Mouse (Mus musculus) erythroid progenitor cell, adult 5-6 weeks (primary cell): Measurements from ENCODE around the gene Hck. TPM values are rescaled to one million over a fixed set of nuclear protein-coding genes. Genes with fewer than 3 reads are reported as not detected.

ENCODE experiments used
- ATAC-seq: replicated peaks from 2 replicates; pipeline ENCODE4 v1.8.0; 2016; ENCODE audit warnings: moderate number of reproducible peaks, mild to moderate bottlenecking, moderate TSS enrichment, inconsistent platforms; ENCODE audit not compliant: poor library complexity, low FRiP score, severe bottlenecking
- total RNA-seq, 2 experiments: library from RNA; stranded (forward) in 1 of 2; stranded (reverse) in 1 of 2; fragments of 150-400 nt in 1 of 2; fragments of 186-747, 209-891 nt in 1 of 2; gene quantifications; 2 replicates each; pipeline versions ENCODE4 v1.2.3 to v1.2.4; 2015 to 2017; ENCODE audit warnings: low replicate concordance in 2 of 2

The Hck gene
- total RNA-seq, 2 experiments from 2014 or later: 36.5 to 38.2 TPM

DNA sequence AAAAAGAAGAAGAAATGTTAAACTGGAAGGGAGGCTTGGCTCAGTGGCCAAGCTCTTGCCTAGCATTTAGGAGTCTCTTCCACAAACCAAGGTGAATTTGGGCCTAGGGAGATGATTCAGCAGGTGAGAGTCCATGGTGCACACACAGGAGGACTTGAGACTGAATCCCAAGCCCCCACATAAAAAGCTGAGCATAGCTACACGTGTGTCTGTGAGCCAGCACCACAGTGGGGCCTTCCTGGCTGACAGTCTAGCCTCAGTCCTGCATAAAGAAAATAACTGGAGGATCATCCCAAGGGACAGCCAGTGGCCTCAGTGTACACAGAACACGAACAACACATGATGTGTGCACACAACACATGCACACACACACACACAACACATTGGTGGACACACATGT is 19.0 kb upstream of the Hck start:
- no peak for ATAC-seq

DNA sequence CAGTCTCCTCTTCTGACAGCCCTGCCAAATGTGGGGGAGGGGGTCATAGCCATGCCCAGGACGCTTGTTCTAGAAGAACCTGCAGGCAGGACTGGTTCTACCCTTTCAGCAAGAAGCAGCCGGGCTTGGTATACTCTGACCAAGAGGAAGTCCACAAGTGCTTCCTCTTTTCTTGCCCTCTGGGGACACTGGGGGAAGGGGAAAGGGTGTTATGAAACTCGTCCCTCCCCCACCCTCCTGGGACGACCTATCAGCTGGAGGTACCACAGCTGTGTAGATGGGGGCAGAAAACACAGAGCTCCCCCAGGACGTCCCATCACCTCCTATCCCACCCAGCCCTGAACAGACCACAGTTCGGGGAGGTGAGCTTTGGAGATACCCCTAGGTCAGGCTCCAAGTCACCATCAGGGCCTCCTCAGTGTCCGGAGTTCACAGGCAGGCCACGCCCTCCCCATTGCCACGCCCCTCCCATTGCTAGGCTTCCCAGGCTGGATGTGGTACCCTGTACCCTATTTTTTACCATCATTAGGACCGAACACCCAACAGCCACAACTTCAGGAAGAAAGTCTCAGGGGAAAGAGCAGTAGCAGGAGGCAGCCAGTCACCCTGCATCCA is 17.6 kb upstream of the Hck start:
- no peak for ATAC-seq

DNA sequence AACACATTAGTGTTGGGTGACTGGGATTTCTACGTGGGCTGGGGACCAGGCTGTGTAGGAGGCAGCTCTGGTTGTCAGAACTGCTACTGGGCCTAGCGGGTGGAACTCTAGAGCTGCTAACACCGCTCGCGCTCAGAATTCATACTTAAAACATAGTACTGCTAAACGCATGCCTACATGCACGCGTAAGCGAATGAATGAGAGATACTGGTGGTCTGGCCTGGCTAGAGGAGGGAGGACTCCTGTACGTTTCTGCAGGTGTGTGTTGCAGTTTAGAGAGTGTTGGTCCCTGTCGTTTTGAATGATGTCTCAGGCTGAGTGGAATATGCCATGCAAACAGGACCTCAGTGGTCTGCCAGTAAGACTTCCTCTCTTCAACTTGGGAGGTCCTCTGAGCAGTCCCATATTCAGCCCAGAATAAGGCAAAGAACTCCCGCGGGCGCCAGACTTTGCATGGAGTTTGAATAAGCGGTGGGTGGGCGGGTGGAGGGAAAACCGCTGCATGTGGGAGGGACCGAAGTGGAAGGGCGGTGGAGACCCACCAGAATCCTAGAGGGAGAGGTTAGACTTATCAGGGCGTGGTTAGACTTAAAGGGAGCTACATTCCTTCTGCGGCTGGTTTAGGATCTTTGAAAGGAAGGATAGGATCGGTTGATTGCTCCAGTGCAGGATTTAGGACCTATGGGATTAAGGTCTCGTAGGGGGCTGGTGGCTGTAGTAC is 1.1 kb upstream of the Hck start:
- no peak for ATAC-seq

DNA sequence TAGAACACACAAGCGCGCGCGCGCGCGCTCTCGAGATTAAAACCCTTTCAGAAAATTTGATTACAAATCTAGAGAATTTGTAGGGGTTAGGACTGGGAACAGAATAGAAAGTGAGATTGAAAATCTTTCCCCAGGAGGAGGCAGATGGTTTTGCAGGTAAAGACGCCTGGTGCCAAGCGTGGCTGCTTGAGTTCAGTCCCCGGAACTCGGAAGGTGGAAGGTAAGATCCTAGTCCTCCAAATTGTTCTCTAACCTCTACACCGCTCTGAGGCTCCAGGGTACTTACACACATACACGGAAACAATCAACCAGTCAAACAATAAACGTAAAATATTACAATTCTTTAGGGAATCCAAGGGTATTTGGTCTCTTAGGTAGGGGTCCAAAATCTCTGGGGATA is 466 bp upstream of the Hck start:
- no peak for ATAC-seq

DNA sequence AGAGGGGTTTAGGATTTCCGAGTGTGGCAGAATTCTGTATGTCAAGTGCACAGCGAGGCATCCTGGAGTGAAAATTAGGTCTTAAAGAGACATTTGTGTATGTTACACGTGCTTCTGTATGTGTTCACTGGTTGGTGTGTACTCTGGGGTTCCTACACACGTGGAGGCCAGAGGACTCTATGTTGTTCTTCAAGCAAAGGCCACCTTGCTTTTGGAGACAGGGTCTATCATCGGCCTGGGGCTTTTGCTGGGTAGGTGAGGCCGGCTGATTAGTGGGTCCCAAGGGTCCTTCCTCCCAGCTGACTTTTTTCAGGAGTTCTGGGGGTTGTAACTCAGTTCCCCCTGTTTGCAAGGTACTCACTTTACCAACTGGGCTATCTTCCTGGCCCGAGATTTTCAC is 1.3 kb downstream of the Hck start:
- no peak for ATAC-seq

DNA sequence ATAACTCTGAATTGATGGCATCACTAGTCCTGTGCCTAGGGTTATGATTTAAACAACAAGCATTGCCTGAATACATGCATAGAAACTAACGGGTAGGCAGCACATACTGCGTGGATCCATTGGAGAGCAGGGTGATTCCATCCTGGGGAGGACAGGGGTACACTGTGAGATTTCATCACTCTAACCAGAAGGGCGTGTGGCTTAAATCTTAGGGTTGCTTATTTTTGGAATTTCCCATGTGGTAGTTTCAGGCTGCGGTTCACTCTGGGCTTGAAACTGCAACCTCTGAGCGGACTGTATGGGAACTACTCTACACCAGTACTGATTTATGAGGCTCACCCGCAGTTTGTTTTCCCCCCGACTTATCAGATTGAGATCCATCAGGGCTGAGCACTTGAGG is 3.0 kb downstream of the Hck start:
- no peak for ATAC-seq

DNA sequence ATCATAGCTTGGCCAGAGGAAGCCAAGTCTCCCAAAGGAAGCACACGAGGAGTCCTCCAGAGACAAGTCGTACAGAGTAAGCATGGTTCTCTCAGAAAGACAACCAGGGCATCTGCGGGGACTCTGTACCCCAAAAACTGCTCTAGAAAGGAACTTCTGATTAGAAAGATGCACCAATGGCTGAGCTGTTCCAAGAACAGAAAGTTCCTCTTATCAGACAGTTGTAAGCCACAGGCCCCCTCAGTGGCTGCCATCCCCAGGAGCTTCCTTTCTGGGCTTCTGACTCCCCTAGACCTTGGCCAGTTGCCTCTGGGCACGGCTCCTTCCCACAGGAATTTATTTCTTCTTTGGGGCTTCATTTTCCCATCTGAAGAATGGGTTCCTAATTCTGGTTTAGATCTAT is 7.4 kb downstream of the Hck start:
- no peak for ATAC-seq

DNA sequence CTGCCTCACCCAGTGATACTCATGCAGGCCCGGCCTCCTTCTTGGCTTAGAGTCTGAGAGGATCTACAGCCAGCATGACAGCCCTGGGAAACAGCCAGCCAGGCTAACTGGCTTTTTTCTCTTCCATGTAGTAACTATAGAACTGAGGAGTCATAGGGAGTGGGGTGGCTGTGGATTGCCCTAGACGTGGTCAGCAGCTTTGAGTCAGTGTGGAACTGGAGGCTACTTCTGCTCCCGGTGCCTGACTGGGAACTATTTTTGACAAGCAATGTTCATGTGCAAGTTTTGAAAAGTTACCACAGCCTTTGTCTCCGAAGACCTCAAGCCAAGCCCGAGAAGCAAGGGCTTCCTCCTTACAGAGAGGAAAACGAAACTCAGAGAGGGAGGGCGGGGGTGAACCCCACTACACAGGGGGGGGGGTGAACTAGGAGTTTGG is 8.8 kb downstream of the Hck start:
- no peak for ATAC-seq

DNA sequence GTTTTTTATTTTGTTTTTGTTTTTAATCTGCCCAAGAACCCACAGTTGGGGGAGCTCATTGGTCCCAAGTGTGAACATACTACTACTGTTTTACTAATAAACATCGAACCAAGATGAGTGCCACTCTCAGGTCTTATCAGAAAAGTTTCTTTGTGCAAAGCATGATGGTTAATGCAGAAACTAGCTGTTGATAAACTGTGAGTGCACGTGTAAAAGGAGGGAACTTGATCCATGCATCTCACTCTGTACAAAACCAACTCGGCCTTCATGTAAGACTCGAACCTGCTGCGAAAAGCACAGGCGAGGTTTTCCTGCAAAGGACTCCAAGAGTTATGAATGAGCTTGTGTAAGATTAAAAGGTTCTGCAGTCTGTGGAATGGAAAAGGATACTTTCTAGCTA is 11.2 kb downstream of the Hck start:
- no peak for ATAC-seq

DNA sequence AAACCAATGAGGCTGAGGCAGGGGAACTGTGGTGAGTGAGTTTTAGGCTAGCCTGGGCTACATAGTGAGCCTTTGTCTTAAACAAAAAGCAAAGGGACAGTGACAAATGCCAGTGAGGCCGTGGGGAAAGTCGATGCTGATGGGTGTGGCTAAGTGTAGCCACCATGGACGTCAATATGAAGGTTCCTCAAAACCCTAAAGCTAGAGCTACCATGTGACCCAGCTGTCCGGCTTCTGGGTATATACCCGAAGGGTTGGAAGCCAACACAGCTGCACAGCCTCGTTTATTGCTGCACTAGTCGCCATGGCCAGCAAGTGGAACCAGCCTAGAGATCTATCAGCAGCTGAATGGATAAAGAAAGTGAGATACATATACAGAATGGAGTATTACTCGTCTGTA is 11.9 kb downstream of the Hck start:
- ATAC-seq: no peak

DNA sequence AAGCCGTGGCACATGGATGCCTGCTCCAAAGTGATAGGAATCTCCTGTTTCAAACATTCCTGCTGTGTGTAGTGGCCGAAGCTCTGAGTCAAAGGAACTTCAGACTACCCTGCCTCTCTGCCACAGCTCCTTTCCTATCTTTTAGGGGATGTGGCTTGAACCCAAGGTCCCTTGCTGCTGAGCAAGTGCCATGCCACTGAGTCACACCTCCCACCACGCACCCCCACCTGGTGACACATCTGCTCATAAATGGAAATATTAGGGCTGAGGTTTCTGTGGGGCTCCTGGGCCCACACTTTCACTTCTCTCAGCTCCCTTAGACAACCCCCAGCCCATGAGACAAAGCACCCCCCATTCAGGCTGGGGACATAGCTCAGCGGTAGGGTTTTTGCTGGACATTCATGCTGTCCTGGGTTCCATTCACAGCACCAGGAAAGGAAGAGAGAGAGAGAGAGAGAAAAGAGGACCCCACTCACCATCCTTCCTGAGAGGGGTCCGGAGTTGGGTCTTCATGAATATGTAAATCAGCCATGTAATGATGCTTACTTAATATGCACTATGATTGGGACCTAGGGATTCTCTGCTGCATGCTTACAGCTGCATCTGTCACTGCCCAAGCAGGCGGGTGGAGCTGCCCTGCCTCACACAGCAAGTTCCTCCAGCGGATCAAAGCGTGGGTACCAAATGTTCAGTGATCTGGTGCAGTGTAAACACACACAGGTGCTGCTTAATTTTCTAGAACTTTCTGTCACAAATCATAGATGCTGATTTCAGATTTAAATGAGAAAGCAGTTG is 13.8 kb downstream of the Hck start:
- no peak for ATAC-seq

DNA sequence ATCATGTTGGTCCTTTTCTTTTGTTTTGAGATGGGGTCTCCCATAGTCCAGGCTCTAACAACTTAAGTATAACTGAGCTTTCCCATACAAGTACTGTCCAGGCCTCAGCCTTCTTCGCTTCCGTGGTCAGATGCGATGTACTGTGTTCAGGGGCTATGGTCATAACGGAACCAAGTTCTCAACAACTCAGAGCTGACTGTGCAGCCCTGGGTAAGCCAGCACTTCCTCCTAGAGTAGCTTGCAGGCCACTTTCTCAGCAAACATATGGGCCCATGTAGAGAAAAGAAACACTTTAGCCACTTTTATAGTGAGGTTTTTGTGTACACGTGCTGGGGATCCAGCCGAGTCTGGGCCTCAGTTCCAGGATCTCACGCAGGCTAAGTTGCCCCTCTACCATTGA is 14.4 kb downstream of the Hck start:
- ATAC-seq: no peak

DNA sequence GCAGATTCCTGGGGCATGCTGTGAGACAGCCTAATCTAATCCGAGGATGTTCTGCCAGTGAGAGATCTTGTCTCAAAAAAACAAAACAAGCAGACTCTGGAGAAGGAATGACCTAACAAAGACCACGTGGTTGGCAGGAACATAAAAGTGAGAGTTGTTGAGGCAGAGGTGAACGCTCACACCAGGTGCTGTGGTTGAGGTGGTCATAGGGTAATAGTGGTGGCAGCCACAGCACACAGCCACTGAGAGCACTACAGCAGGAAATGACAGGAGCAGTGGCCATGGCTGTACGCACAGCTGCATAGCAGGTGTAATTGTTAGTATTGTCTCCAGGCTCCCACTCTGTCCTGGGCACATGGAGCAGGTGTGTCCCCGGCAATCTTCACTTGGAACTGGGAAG is 17.6 kb downstream of the Hck start:
- ATAC-seq: no peak

DNA sequence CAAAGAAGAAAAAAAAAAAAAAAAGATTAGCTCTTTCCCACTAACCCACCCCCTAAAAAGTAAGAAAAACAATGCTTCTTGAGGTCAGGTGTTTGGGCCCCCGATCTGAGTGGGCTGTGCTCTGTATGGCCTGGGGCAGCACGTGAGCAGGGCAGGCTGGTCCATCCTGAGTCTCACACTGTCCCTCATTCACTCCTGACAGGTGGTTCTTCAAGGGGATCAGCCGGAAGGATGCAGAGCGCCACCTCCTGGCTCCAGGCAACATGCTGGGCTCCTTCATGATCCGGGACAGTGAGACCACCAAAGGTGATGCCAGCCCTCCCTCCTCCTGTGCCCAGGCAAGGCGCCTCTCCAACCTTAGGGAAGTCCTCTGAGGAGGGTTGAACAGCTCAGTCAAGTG is 22.8 kb downstream of the Hck start:
- no peak for ATAC-seq

DNA sequence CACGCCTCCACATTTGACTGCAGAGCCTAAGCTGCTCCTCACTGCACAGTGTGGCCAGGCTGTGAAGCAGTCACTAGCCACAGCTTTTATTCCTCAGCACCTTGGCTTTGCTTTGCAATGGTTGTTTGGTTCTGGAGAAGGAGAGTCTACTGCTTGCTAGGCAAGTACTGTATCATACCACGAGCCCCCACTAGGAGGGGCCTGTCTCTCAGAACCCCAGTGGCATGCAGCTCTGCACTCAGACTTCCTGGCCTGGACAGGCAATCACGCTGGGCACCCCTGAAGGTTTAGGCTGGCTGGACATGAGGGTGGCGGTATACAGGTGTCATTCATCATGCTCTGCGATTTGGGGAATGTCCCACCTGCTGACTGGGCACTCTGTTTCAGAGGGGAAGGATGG is 26.0 kb downstream of the Hck start:
- ATAC-seq: no peak

DNA sequence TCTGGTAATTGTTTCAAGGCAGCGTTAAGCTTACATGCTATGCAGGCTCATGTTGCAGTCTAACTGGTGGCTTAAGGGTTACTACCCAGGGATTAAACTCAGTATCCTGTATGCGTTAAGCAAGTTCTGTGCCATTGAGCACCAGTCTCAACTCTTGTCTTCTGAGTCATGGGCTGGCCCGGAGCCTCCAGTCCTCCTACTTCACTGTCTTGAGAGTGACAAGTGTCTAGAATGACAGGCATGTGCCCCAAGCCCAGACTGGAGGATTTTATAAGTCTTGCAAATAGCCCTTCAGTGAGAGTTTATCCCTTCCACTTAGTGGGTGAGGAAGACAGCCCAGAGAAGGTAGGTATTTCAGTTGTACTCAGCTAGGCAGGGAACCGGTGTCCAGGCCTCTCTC is 27.9 kb downstream of the Hck start:
- ATAC-seq: no peak

DNA sequence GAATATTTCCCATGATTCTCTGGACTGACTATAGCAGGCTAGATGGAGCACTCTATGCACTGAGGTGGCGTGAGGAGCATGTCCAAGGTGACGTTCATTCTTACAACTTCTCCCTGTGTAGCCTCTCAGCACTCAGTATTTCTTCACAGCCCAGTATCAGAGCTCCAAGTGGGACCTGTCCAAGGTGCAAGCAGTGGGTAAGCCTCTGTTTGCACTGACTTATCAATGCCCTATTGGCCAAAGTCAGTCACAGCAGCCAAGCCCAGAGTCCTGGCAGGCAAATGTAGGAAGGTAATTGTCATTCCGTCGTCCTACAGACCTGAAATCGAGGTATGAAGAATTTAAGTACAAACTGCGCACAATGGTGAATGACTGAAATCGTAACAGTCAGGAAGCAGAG is 30.9 kb downstream of the Hck start:
- ATAC-seq: no peak

DNA sequence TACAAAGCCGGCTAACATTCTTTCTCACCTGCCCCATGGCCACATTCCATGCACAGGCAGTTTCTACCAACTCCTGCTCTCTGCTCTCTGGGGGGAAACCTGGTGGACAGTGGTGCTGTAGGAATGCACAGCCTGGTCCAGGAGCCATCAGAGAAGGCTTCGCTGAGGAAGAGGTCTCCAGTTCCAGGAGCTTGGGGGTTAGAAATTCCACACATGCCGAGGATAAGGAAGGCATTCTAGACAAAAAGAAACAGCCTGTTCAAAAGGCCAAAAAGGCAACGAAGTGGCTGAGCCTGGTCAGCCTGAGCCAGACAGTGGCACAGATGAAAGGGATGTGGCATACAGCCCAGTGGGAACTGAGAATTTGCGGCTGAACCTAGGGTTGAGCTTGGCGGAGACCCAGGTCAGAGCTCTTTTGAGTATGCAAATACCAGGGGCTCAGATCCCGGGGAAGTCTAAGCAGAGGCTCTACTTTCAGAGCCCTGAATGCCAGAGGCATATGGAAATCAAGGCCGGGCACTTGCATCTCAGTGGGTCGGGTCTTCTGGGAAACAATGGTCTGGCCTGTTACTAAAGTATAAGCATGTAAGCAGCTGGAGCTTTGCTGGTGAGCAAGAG is 31.8 kb downstream of the Hck start:
- ATAC-seq: no peak

DNA sequence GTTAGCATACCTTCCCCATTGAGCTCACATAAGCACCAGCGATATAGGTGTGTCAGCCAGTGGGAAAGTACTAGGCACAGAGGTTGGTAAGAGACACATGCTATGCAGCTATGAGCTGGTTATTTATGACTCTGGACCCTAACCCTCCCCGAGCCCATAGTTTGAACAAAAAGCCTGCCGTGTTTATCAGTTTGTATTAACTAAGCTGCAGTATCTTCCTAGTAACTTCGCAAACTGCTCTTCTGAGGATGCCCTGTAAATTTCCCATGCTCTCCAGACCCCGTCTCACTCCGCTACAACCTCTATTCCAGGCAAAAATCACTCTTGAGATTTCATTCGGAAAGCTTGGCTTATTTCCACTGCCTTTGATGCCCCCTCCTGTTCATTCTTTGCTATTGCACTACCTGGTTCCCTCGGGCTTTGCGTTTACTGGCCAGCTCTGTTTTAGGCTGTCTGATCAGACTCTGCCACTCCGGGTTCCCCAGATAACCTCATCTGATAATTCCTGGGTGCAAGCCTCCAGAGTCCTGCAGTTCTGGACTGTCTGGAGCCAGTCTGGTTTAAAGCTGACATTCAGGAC is 34.4 kb downstream of the Hck start:
- ATAC-seq: 0 out of 2 replicates have a peak, but pooled peaks have one; percentile 37

DNA sequence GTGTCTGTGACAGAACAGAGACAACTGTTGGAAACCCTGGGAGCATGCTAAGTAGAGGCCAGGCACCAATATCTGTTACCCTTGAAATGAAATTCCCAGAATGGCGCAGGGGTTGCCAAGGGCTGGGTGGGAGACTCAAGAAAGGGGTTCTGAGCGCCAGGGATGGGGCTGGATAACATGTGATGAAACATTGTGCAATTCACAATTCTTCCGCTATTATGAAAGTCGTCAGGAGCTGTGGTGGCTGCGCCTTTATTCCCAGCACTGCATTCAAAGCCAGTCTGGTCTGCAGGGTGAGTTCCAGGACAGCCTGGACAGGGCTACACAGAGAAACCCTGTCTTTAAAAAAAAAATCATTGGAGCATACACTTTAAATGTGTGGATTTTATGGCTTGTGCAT is 37.1 kb downstream of the Hck start:
- no peak for ATAC-seq
